Mouse (Mus musculus) midbrain, postnatal 0 days (tissue): ENCODE results near the gene Iqschfp. TPM values are rescaled to one million over a fixed set of nuclear protein-coding genes. Genes with fewer than 3 reads are reported as not detected.
A peak's percentile ranks its signal among the peaks of the same experiment; 100 is the strongest.
"Not testable (repeated sequence)": the region's sequence is repeated elsewhere in the genome, so short reads cannot be mapped to it uniquely, and the experiment has no call there.

Source experiments
- ATAC-seq: fragments of 200-750 bp; cut with Nextera tagmentation; 2 replicates; pipeline ENCODE4 v1.8.0; 2017; ENCODE audit warnings: moderate number of reproducible peaks, mild to moderate bottlenecking, moderate TSS enrichment, moderate library complexity; ENCODE audit not compliant: low FRiP score
- DNase-seq: peaks from one replicate; pipeline ENCODE4 v3.0.0-alpha.2; 2015; ENCODE audit warnings: low spot score
- H3K27ac ChIP-seq: fragments of 300-500 bp; sonication (generic); 2 replicates; pipeline ENCODE4 v1.5.1; 2014; ENCODE audit warnings: low read depth, mild to moderate bottlenecking, low read length, mixed read lengths
- H3K27me3 ChIP-seq: fragments of 300-500 bp; sonication (generic); 2 replicates; pipeline ENCODE4 v1.6.1; 2014; ENCODE audit warnings: low read length, control low read depth, mixed read lengths; ENCODE audit not compliant: insufficient read depth
- H3K36me3 ChIP-seq: fragments of 300-500 bp; sonication (generic); 2 replicates; pipeline ENCODE4 v1.6.1; 2014; ENCODE audit warnings: low read length, control low read depth, mixed read lengths; ENCODE audit not compliant: insufficient read depth
- H3K4me1 ChIP-seq: fragments of 300-500 bp; sonication (generic); 2 replicates; pipeline ENCODE4 v1.6.1; 2014; ENCODE audit warnings: mild to moderate bottlenecking, control low read depth, antibody characterized with exemption, low read length, mixed read lengths; ENCODE audit not compliant: insufficient read depth
- H3K4me2 ChIP-seq: fragments of 300-500 bp; sonication (generic); 2 replicates; pipeline ENCODE4 v1.6.1; 2014; ENCODE audit warnings: low read depth, mild to moderate bottlenecking, low read length, mixed read lengths; ENCODE audit not compliant: poor library complexity, severe bottlenecking
- H3K4me3 ChIP-seq: fragments of 300-500 bp; sonication (generic); 2 replicates; pipeline ENCODE4 v1.5.1; 2014; ENCODE audit warnings: low read depth, mild to moderate bottlenecking, low read length, moderate library complexity
- H3K9ac ChIP-seq: fragments of 300-500 bp; sonication (generic); replicated peaks from 2 replicates; pipeline ENCODE4 v1.6.1; 2014; ENCODE audit warnings: mild to moderate bottlenecking, low read length, moderate library complexity, mixed read lengths; ENCODE audit not compliant: poor library complexity, severe bottlenecking
- H3K9me3 ChIP-seq: fragments of 300-500 bp; sonication (generic); 2 replicates; pipeline ENCODE4 v1.6.1; 2016; ENCODE audit warnings: low read length, control low read depth
- CTCF ChIP-seq: IDR thresholded peaks from 2 replicates; pipeline ENCODE4 v1.5.1; 2016; ENCODE audit warnings: antibody characterized with exemption, mild to moderate bottlenecking
- WGBS: fragments of 180-500 bp; shearing (Covaris S2); extraction: QIAGEN DNeasy Blood & Tissue Kit; methylation state at CpG from one replicate; pipeline ENCODE4 v1.1.7; 2014; 5-methylcytosine and 5-hydroxymethylcytosine counted together
- polyA plus RNA-seq: library from polyadenylated mRNA; unstranded; fragments of >200 nt; fragmentation: Nextera tagmentation; extraction: Ambion mirVana; gene quantifications from 2 replicates; pipeline ENCODE4 v1.2.1, GENCODE M21; 2015
- total RNA-seq: library from RNA; depleted of rRNA; stranded (reverse); fragments of >200 nt; gene quantifications from 2 replicates; pipeline ENCODE4 v1.2.3, GENCODE M21; 2014

Iqschfp gene
- total and polyA plus RNA-seq, 2 experiments from 2014 or later = 4.5 to 5.7 TPM

- no peaks in the 10 kb centered on the region for H3K4me1 ChIP-seq
- DNase-seq (peak; percentile 14), ATAC-seq (no peak)
- no peaks in the 10 kb centered on the region for H3K36me3 ChIP-seq
- no peaks in the 10 kb centered on the region for H3K9me3 ChIP-seq
- no peaks in the 10 kb centered on the region for H3K27me3 ChIP-seq
- 78% methylated on average over 4 of the region's 4 CpGs for WGBS
- H3K27ac ChIP-seq = no peak overlapping the region
- H3K4me2 ChIP-seq = no peak overlapping the region
- H3K9ac ChIP-seq = no peak overlapping the region
- no peak overlapping the region for H3K4me3 ChIP-seq
- no peak for TF ChIP-seq CTCF
Measured at GRCm38 (mm10) chr3:68096724-68097431, 204.8 kb downstream of the Iqschfp start.

GRCm38 (mm10) chr3:68099561-68099960 lies 207.5 kb downstream of the Iqschfp start:
- not testable (repeated sequence) for DNase-seq, H3K4me1 ChIP-seq, H3K27me3 ChIP-seq, H3K36me3 ChIP-seq, H3K9me3 ChIP-seq, H3K4me2 ChIP-seq, ATAC-seq, H3K9ac ChIP-seq, H3K4me3 ChIP-seq, H3K27ac ChIP-seq
- WGBS = 85% methylated on average over 6 of the region's 6 CpGs

- H3K27ac ChIP-seq = no peak overlapping the region
- no peaks in the 10 kb centered on the region for H3K27me3 ChIP-seq
- H3K4me3 ChIP-seq = no peak overlapping the region
- no peaks in the 10 kb centered on the region for H3K9me3 ChIP-seq
- WGBS = 73% methylated on average over 4 of the region's 4 CpGs
- DNase-seq = no peak
- H3K36me3 ChIP-seq = no peaks in the 10 kb centered on the region
- no peaks in the 10 kb centered on the region for H3K4me1 ChIP-seq
- TF ChIP-seq CTCF = no peak
- ATAC-seq = no peak
- H3K4me2 ChIP-seq = no peak overlapping the region
- no peak overlapping the region for H3K9ac ChIP-seq
Measured at GRCm38 (mm10) chr3:68101343-68101742, 209.3 kb downstream of the Iqschfp start.

- Histone ChIP-seq H3K4me3 (no peak overlapping the region), H3K4me2 (no peak overlapping the region), H3K27ac (no peak overlapping the region), H3K27me3 (no peaks in the 10 kb centered on the region), H3K9me3 (no peaks in the 10 kb centered on the region), H3K9ac (no peak overlapping the region), H3K4me1 (no peaks in the 10 kb centered on the region), H3K36me3 (no peaks in the 10 kb centered on the region)
- 46% methylated on average over 2 of the region's 2 CpGs for WGBS
- DNase-seq (peak; percentile 44), ATAC-seq (no peak)
- no peak for TF ChIP-seq CTCF
Measured at GRCm38 (mm10) chr3:68105081-68105685, 213.2 kb downstream of the Iqschfp start.

GRCm38 (mm10) chr3:68121338-68121737 lies 229.3 kb downstream of the Iqschfp start:
- WGBS = 66% methylated on average over 5 of the region's 5 CpGs
- Histone ChIP-seq H3K9me3 (no peaks in the 10 kb centered on the region), H3K4me2 (no peak overlapping the region), H3K27ac (no peak overlapping the region), H3K4me1 (no peaks in the 10 kb centered on the region), H3K27me3 (no peaks in the 10 kb centered on the region), H3K4me3 (no peak overlapping the region), H3K9ac (no peak overlapping the region), H3K36me3 (no peaks in the 10 kb centered on the region)
- peak; percentile 62 for DNase-seq
- no peak for ATAC-seq
- no peak for TF ChIP-seq CTCF

GRCm38 (mm10) chr3:68126284-68126856 lies 234.3 kb downstream of the Iqschfp start:
- TF ChIP-seq CTCF = no peak
- H3K4me2 ChIP-seq = no peak overlapping the region
- H3K9me3 ChIP-seq = no peaks in the 10 kb centered on the region
- no peak overlapping the region for H3K27ac ChIP-seq
- ATAC-seq (no peak), DNase-seq (peak; percentile 8)
- WGBS = 67% methylated on average over 6 of the region's 6 CpGs
- no peaks in the 10 kb centered on the region for H3K36me3 ChIP-seq
- H3K9ac ChIP-seq = no peak overlapping the region
- no peak overlapping the region for H3K4me3 ChIP-seq
- no peaks in the 10 kb centered on the region for H3K27me3 ChIP-seq
- no peaks in the 10 kb centered on the region for H3K4me1 ChIP-seq
